Mouse (Mus musculus) spleen, adult 2 months (tissue): ENCODE data around the gene Kifc3.

Source experiments
- CTCF ChIP-seq: fragments of 200-500 bp; IDR thresholded peaks from 2 replicates; pipeline ENCODE4 v1.5.1; 2011; ENCODE audit warnings: mild to moderate bottlenecking, inconsistent platforms; ENCODE audit not compliant: insufficient read depth, insufficient read length, insufficient replicate concordance; ENCODE audit errors: extremely low read depth
- POLR2A ChIP-seq: fragments of 200-500 bp; IDR thresholded peaks from 2 replicates; pipeline ENCODE4 v1.6.1; 2011; ENCODE audit warnings: low read depth, low read length, inconsistent platforms

GRCm38 (mm10) chr8:95243853-95244252, 41.2 kb upstream of the Kifc3 start:
- TF ChIP-seq CTCF (no peak), POLR2A (no peak)
